Mouse (Mus musculus) lung, adult 2 months (tissue): ENCODE results near the gene Armh3.

Source experiments
- CTCF ChIP-seq: fragments of 200-500 bp; IDR thresholded peaks from 2 replicates; pipeline ENCODE4 v1.5.1; 2011; ENCODE audit warnings: mild to moderate bottlenecking, low read length, control low read depth; ENCODE audit not compliant: insufficient read depth
- POLR2A ChIP-seq: fragments of 200-500 bp; IDR thresholded peaks from 2 replicates; pipeline ENCODE4 v1.6.1; 2011; ENCODE audit warnings: low read depth, mild to moderate bottlenecking, control low read depth, low read length, borderline replicate concordance; ENCODE audit errors: extremely low read depth

GRCm38 (mm10) chr19:46031689-46032432, 33.6 kb upstream of the Armh3 start:
- no peak for TF ChIP-seq CTCF
- TF ChIP-seq POLR2A = no peak
